Mouse (Mus musculus) C2C12 (cell line): ENCODE data around the gene Nhlrc3. TPM values are rescaled to one million over a fixed set of nuclear protein-coding genes. Genes with fewer than 3 reads are reported as not detected.

Experiments
- H3K27me3 ChIP-seq: one replicate; pipeline ENCODE4 v1.6.1; 2011; ENCODE audit not compliant: control insufficient read depth, insufficient read depth, insufficient read length
- H3K36me3 ChIP-seq: one replicate; pipeline ENCODE4 v1.6.1; 2011; ENCODE audit not compliant: control insufficient read depth, insufficient read depth
- H3K4me3 ChIP-seq: one replicate; pipeline ENCODE4 v1.5.1; 2011; ENCODE audit warnings: mild to moderate bottlenecking, control low read depth; ENCODE audit not compliant: poor library complexity, insufficient read depth, severe bottlenecking
- H3K79me2 ChIP-seq: one replicate; pipeline ENCODE4 v1.6.1; 2011; ENCODE audit not compliant: control insufficient read depth, insufficient read depth
- H3K79me3 ChIP-seq: one replicate; pipeline ENCODE4 v1.6.1; 2011; ENCODE audit warnings: low read depth, control low read depth
- H3ac ChIP-seq: one replicate; pipeline ENCODE3; 2011; ENCODE audit warnings: low read depth; ENCODE audit not compliant: control insufficient read depth, insufficient read length
- CEBPB ChIP-seq: IDR thresholded peaks from one replicate; pipeline ENCODE4 v1.6.1; 2011; ENCODE audit warnings: low read depth, mild to moderate bottlenecking, control low read depth, moderate library complexity
- CTCF ChIP-seq: IDR thresholded peaks from one replicate; pipeline ENCODE4 v1.5.1; 2011; ENCODE audit not compliant: control insufficient read depth, insufficient read depth, insufficient read length
- FOSL1 ChIP-seq: IDR thresholded peaks from one replicate; pipeline ENCODE4 v1.8.0; 2011; ENCODE audit warnings: mild to moderate bottlenecking, low read length; ENCODE audit not compliant: poor library complexity, insufficient read depth, severe bottlenecking
- MAX ChIP-seq: IDR thresholded peaks from one replicate; pipeline ENCODE4 v1.6.1; 2011; ENCODE audit warnings: mild to moderate bottlenecking, control low read depth
- MYOD1 ChIP-seq: IDR thresholded peaks from one replicate; pipeline ENCODE4 v1.6.1; 2011; ENCODE audit warnings: low read depth; ENCODE audit not compliant: control insufficient read depth, insufficient read length
- MYOG ChIP-seq: IDR thresholded peaks from one replicate; pipeline ENCODE4 v1.6.1; 2011; ENCODE audit not compliant: control insufficient read depth, insufficient read length; ENCODE audit errors: extremely low read depth
- USF1 ChIP-seq: IDR thresholded peaks from one replicate; pipeline ENCODE4 v1.6.1; 2011; ENCODE audit warnings: low read depth, mild to moderate bottlenecking, control low read depth, moderate library complexity
- polyA plus RNA-seq: library from polyadenylated mRNA; unstranded; fragments of >200 nt; fragmentation: generic; extraction: Trizol; gene quantifications from one replicate; pipeline ENCODE4 v1.2.1, GENCODE M21; 2012; ENCODE audit warnings: missing spikeins

The Nhlrc3 gene
- polyA plus RNA-seq, 1 experiment = 3.1 TPM

GRCm38 (mm10) chr3:53413959-53414358, 49.2 kb downstream of the Nhlrc3 start:
- Histone ChIP-seq H3K79me3 (no peaks in the 10 kb centered on the region), H3K36me3 (no peaks in the 10 kb centered on the region), H3ac (no peak overlapping the region), H3K4me3 (no peak overlapping the region), H3K79me2 (no peaks in the 10 kb centered on the region), H3K27me3 (no peaks in the 10 kb centered on the region)
- TF ChIP-seq CTCF (no peak), MYOD1 (no peak), USF1 (no peak), MYOG (no peak), FOSL1 (no peak), CEBPB (no peak), MAX (no peak)

- H3ac ChIP-seq = no peak overlapping the region
- H3K79me2 ChIP-seq = no peaks in the 10 kb centered on the region
- H3K4me3 ChIP-seq = no peak overlapping the region
- TF ChIP-seq FOSL1 (no peak), MYOD1 (no peak), MAX (no peak), CEBPB (no peak), USF1 (no peak), CTCF (no peak), MYOG (no peak)
- no peaks in the 10 kb centered on the region for H3K79me3 ChIP-seq
- H3K27me3 ChIP-seq = no peaks in the 10 kb centered on the region
- H3K36me3 ChIP-seq = no peaks in the 10 kb centered on the region
These were observed 49.7 kb downstream of the Nhlrc3 start for GRCm38 (mm10) chr3:53413465-53413864.

GRCm38 (mm10) chr3:53412259-53412658, 50.9 kb downstream of the Nhlrc3 start:
- TF ChIP-seq MYOG (no peak), USF1 (no peak), CTCF (no peak), FOSL1 (no peak), CEBPB (no peak), MYOD1 (no peak), MAX (no peak)
- no peak overlapping the region for H3K4me3 ChIP-seq
- H3K79me3 ChIP-seq = no peaks in the 10 kb centered on the region
- H3K36me3 ChIP-seq = no peaks in the 10 kb centered on the region
- no peaks in the 10 kb centered on the region for H3K79me2 ChIP-seq
- no peak overlapping the region for H3ac ChIP-seq
- no peaks in the 10 kb centered on the region for H3K27me3 ChIP-seq

GRCm38 (mm10) chr3:53410031-53410430, 53.1 kb downstream of the Nhlrc3 start:
- TF ChIP-seq FOSL1 (no peak), MYOD1 (no peak)
- H3K27me3 ChIP-seq = peaks cover 3% of the 10 kb centered on the region
- H3K36me3 ChIP-seq = no peaks in the 10 kb centered on the region
- no peak overlapping the region for H3K4me3 ChIP-seq
- H3K79me2 ChIP-seq = no peaks in the 10 kb centered on the region
- H3ac ChIP-seq = no peak overlapping the region
- H3K79me3 ChIP-seq = no peaks in the 10 kb centered on the region

GRCm38 (mm10) chr3:53407145-53407544, 56.0 kb downstream of the Nhlrc3 start:
- peaks cover 3% of the 10 kb centered on the region for H3K27me3 ChIP-seq
- H3K79me2 ChIP-seq = no peaks in the 10 kb centered on the region
- no peaks in the 10 kb centered on the region for H3K36me3 ChIP-seq
- H3K4me3 ChIP-seq = no peak overlapping the region
- no peak overlapping the region for H3ac ChIP-seq
- TF ChIP-seq USF1 (no peak), FOSL1 (no peak), CEBPB (no peak), MYOD1 (no peak), CTCF (no peak), MAX (no peak), MYOG (no peak)
- H3K79me3 ChIP-seq = no peaks in the 10 kb centered on the region

Other genes with a start within 250 kb of the Nhlrc3 start
- 5.5 TPM for gene Proser1, start 334 bp upstream of the Nhlrc3 start, polyA plus RNA-seq
- gene Stoml3, start 25.3 kb upstream of the Nhlrc3 start, polyA plus RNA-seq = 0.01 TPM
- not detected for gene Frem2, start 194.0 kb upstream of the Nhlrc3 start, polyA plus RNA-seq